Mouse (Mus musculus) kidney, embryonic 14.5 days (tissue): Measurements from ENCODE around the gene 4930558K02Rik. TPM values are rescaled to one million over a fixed set of nuclear protein-coding genes. Genes with fewer than 3 reads are reported as not detected.

Experiments used
- ATAC-seq: fragments of 200-750 bp; cut with Nextera tagmentation; 2 replicates; pipeline ENCODE4 v1.8.0; 2017; ENCODE audit warnings: moderate number of reproducible peaks, mild to moderate bottlenecking, moderate TSS enrichment, moderate library complexity; ENCODE audit not compliant: low FRiP score, low TSS enrichment
- H3K27ac ChIP-seq: fragments of 300-500 bp; sonication (generic); 2 replicates; pipeline ENCODE4 v1.5.1; 2014; ENCODE audit warnings: low read depth, mild to moderate bottlenecking, low read length, moderate library complexity, mixed read lengths
- H3K27me3 ChIP-seq: fragments of 300-500 bp; sonication (generic); 2 replicates; pipeline ENCODE4 v1.6.1; 2014; ENCODE audit warnings: mild to moderate bottlenecking, low read length; ENCODE audit not compliant: control insufficient read depth, insufficient read depth
- H3K36me3 ChIP-seq: fragments of 300-500 bp; sonication (generic); 2 replicates; pipeline ENCODE4 v1.6.1; 2014; ENCODE audit warnings: low read length, mixed read lengths; ENCODE audit not compliant: control insufficient read depth, insufficient read depth
- H3K4me1 ChIP-seq: fragments of 300-500 bp; sonication (generic); 2 replicates; pipeline ENCODE4 v1.6.1; 2014; ENCODE audit warnings: low read length, mixed read lengths; ENCODE audit not compliant: control insufficient read depth, insufficient read depth
- H3K4me2 ChIP-seq: fragments of 300-500 bp; sonication (generic); replicated peaks from 2 replicates; pipeline ENCODE4 v1.6.1; 2014; ENCODE audit warnings: low read depth, mild to moderate bottlenecking, low read length
- H3K4me3 ChIP-seq: fragments of 300-500 bp; sonication (generic); 2 replicates; pipeline ENCODE4 v1.5.1; 2014; ENCODE audit warnings: mild to moderate bottlenecking, low read length
- H3K9ac ChIP-seq: fragments of 300-500 bp; sonication (generic); 2 replicates; pipeline ENCODE4 v1.6.1; 2014; ENCODE audit warnings: low read depth, mild to moderate bottlenecking, low read length, moderate library complexity
- H3K9me3 ChIP-seq: fragments of 300-500 bp; sonication (generic); 2 replicates; pipeline ENCODE4 v1.6.1; 2016; ENCODE audit warnings: low read length; ENCODE audit not compliant: control insufficient read depth
- WGBS: fragments of 180-500 bp; shearing (Covaris S2); extraction: QIAGEN DNeasy Blood & Tissue Kit; methylation state at CpG from one replicate; pipeline ENCODE4 v1.1.7; 2014; 5-methylcytosine and 5-hydroxymethylcytosine counted together
- polyA plus RNA-seq: library from polyadenylated mRNA; unstranded; fragments of >200 nt; fragmentation: Nextera tagmentation; extraction: Ambion mirVana; gene quantifications from 2 replicates; pipeline ENCODE4 v1.2.1, GENCODE M21; 2014

Gene 4930558K02Rik
- polyA plus RNA-seq, 1 experiment from 2014 or later, result not detected

GRCm38 (mm10) chr1:161932286-161932685 lies 47.1 kb downstream of the 4930558K02Rik start:
- Histone ChIP-seq H3K36me3 (no peaks in the 10 kb centered on the region), H3K4me2 (no peak overlapping the region), H3K4me1 (no peaks in the 10 kb centered on the region), H3K9ac (no peak overlapping the region), H3K9me3 (no peaks in the 10 kb centered on the region), H3K27me3 (no peaks in the 10 kb centered on the region), H3K4me3 (no peak overlapping the region), H3K27ac (no peak overlapping the region)
- WGBS, result 84% methylated on average over 4 of the region's 4 CpGs
- ATAC-seq, result no peak

DNA sequence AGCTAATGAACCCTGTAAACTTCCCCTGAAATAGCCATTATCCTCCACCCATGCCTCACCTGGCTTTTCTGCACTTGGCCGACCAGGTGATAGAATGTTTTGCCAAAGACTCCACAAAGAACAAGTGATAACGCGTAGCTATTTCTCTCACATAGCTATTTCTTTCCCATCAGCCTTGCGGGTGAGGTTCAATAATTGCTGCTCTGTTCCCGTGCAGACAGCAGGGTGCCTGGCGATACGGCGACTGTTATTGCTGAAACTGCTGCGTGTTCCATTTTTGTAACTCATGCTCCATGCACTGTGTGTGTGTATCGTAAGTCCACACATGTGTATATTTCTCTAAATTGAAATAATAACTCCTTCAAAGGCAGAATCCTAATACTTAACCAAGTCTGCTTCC lies 47.6 kb downstream of the 4930558K02Rik start:
- 76% methylated on average over 10 of the region's 10 CpGs for WGBS
- H3K4me2 ChIP-seq, result no peak overlapping the region

GRCm38 (mm10) chr1:161931313-161931712 lies 48.1 kb downstream of the 4930558K02Rik start:
- WGBS, result 52% methylated on average over 4 of the region's 4 CpGs
- Histone ChIP-seq H3K27ac (no peak overlapping the region), H3K9me3 (no peaks in the 10 kb centered on the region), H3K9ac (no peak overlapping the region), H3K36me3 (no peaks in the 10 kb centered on the region), H3K4me1 (no peaks in the 10 kb centered on the region), H3K4me3 (no peak overlapping the region), H3K27me3 (no peaks in the 10 kb centered on the region), H3K4me2 (no peak overlapping the region)
- no peak for ATAC-seq

More for the DNA sequence above, 47.6 kb downstream of the 4930558K02Rik start:
- H3K9me3 ChIP-seq, result no peaks in the 10 kb centered on the region
- H3K27ac ChIP-seq, result no peak overlapping the region
- no peak overlapping the region for H3K4me3 ChIP-seq
- H3K4me1 ChIP-seq, result no peaks in the 10 kb centered on the region
- H3K27me3 ChIP-seq, result no peaks in the 10 kb centered on the region
- no peak overlapping the region for H3K9ac ChIP-seq
- no peak for ATAC-seq
- H3K36me3 ChIP-seq, result no peaks in the 10 kb centered on the region

DNA sequence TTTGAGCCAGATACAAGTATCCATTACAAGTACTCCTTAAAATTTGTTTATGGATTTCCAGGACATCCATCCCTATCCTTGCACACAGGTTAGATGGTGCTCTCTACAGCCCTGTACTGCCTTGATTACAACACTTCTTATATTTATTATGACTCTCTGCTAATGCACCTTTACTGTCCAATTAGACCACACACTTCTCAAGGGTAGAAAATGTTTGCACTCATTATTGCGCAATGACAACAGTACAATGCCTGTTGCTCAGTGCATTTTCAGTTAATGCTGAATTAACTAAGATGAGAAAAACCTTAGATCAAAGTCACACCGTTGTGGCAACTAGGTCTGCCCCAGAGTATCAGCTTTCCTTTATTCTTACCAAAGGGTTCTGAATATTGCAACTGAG lies 51.5 kb downstream of the 4930558K02Rik start:
- no peak overlapping the region for H3K4me3 ChIP-seq
- no peak for ATAC-seq
- no peaks in the 10 kb centered on the region for H3K36me3 ChIP-seq
- no peaks in the 10 kb centered on the region for H3K4me1 ChIP-seq
- H3K27ac ChIP-seq, result no peak overlapping the region
- 88% methylated on average over 2 of the region's 2 CpGs for WGBS
- no peak overlapping the region for H3K4me2 ChIP-seq
- H3K9me3 ChIP-seq, result no peaks in the 10 kb centered on the region
- H3K27me3 ChIP-seq, result no peaks in the 10 kb centered on the region
- H3K9ac ChIP-seq, result no peak overlapping the region

DNA sequence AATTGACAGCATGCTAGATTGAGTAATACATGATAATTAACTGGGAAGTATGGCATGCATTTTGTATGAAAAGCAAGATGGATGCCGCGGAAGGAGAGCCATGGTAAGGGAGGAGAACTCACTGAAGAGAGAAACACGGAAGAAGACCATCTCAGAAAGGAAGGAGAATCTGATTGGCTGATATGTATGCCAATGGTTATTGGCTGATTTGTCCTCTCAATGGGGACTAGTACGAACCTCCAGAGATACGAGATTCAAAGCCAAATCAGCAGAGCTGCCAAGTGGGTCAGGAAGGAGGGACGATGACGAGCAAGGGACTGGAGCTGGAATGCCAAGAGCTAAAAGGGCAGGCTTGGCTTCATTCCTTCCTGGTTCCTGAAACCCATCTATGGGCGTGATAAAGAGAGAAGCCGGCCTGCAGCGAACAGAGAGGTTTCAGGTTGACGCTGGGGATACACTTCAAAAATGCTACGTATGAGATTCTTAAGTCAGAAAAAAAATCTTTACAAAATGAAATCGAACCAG lies 54.1 kb downstream of the 4930558K02Rik start:
- 93% methylated on average over 13 of the region's 13 CpGs for WGBS
- Histone ChIP-seq H3K9me3 (no peaks in the 10 kb centered on the region), H3K4me2 (no peak overlapping the region), H3K9ac (no peak overlapping the region), H3K27me3 (no peaks in the 10 kb centered on the region), H3K36me3 (no peaks in the 10 kb centered on the region), H3K4me3 (no peak overlapping the region), H3K4me1 (no peaks in the 10 kb centered on the region), H3K27ac (no peak overlapping the region)
- no peak for ATAC-seq

DNA sequence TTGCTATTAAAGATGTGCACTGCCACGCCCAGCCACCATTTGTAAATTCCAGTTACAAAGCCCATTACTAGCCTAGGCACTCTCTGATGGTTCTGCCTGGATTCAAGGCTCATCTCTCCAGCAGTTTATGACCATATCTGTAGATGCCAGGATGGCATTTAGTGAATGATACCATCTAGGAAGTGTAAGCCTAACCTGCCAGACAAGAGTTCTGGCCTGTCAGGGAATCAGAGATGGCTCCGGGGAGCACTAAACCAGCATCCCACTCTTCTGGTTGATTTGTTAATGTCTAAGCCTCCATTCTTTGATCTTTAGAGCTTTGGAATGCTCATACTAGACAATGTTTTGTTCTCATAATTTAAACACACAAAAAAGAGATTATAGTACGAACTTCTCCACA lies 55.1 kb downstream of the 4930558K02Rik start:
- no peaks in the 10 kb centered on the region for H3K27me3 ChIP-seq
- H3K36me3 ChIP-seq, result no peaks in the 10 kb centered on the region
- no peak for ATAC-seq
- 56% methylated on average over 3 of the region's 3 CpGs for WGBS
- no peaks in the 10 kb centered on the region for H3K4me1 ChIP-seq
- H3K9me3 ChIP-seq, result no peaks in the 10 kb centered on the region
- no peak overlapping the region for H3K4me3 ChIP-seq
- H3K9ac ChIP-seq, result no peak overlapping the region
- no peak overlapping the region for H3K4me2 ChIP-seq
- no peak overlapping the region for H3K27ac ChIP-seq

DNA sequence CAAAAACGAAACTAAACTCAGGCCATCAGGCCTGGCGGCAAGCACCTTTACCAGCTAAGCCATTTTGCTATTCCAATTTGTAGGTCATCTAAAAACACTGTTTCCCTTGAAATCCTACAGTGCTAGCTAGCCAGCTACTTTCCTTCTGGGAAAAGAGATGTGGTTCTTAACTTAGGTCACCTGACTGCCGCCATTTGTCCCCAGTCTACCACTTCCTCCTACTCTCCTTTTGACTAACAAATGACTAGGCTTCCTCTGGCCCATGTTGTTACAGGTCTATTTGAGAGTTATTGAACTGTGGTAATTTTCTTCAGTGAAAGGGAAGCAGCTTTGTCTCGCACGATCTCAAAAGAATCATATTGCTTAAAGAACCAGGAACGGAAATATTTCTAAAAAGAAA lies 57.5 kb downstream of the 4930558K02Rik start:
- 79% methylated on average over 6 of the region's 6 CpGs for WGBS
- Histone ChIP-seq H3K9ac (no peak overlapping the region), H3K4me3 (no peak overlapping the region), H3K9me3 (no peaks in the 10 kb centered on the region), H3K4me2 (no peak overlapping the region), H3K4me1 (peaks cover 7% of the 10 kb centered on the region; the same call in 1 of the 2 replicates), H3K27ac (no peak overlapping the region), H3K27me3 (no peaks in the 10 kb centered on the region), H3K36me3 (no peaks in the 10 kb centered on the region)
- ATAC-seq, result no peak

DNA sequence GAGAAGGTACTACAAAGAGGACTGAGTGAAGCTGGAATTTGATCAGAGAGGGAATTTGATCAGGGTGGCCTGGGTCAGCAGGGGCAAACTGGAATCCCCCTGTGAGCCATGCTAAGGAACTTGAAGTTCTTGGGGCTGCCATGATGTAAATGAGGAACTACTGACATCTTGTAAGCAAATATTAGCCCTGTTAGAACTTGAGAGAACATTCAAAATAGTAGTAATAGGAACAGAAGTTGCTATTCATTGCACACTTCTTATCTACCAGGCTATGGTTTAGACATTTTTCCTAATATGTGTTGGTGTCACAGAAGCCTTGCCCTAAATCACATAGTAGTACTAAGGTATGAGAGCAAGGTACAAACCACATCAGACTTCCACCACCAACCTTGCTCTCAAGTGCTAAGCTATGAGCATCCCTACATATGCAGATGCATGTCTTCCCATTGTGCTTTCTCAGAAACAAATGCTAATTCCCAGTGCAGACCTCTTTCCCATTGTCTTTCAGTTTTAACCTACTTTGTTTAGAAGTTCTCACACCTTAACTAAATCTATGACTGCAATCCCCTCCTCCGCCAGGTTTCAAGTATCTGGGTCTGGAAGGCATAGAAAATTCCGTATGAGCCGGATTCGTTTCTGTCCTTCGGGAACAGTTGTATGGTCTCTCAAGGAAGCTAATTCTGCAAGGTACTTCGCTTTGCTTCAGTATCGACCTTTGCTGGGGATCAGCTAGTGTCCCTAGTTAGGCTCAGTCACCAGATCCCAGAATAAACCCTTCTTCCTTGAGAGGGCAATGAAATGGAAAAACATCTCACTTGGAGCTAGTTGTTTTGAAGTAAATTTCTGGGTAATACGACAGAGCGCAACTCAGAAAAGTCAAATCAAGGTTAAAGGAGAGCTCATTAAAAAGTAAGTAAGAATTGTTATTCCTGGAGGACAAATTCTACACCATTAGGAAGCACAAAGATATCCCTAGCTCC lies 58.7 kb downstream of the 4930558K02Rik start:
- Histone ChIP-seq H3K27me3 (no peaks in the 10 kb centered on the region), H3K36me3 (no peaks in the 10 kb centered on the region), H3K4me2 (no peak overlapping the region), H3K9ac (no peak overlapping the region), H3K4me1 (peaks cover 7% of the 10 kb centered on the region; the same call in 1 of the 2 replicates), H3K27ac (no peak overlapping the region), H3K4me3 (no peak overlapping the region), H3K9me3 (no peaks in the 10 kb centered on the region)
- WGBS, result 89% methylated on average over 9 of the region's 9 CpGs
- ATAC-seq, result no peak

DNA sequence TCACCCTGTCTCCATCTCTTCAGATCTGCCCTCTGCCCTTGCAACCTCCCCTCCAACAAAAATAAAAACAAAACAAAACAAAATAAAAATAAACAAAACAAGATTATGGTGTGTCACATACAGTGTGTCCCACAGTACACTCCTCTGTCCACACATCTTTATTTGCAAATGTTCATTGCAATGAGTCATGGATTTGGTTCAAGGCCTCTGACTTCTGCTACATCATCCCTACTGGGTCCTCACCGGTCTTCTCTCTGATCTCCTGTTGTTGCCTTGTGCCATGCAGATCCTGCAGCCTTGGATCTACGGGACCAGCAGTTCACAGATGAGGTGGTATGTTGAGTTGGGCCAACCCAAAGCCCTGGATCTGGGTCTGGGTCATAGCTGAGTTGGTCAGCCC lies 59.8 kb downstream of the 4930558K02Rik start:
- H3K9me3 ChIP-seq, result no peaks in the 10 kb centered on the region
- H3K27ac ChIP-seq, result no peak overlapping the region
- H3K4me2 ChIP-seq, result no peak overlapping the region
- H3K36me3 ChIP-seq, result no peaks in the 10 kb centered on the region
- no peak for ATAC-seq
- no peak overlapping the region for H3K4me3 ChIP-seq
- WGBS, result 91% methylated on average over 2 of the region's 2 CpGs
- H3K4me1 ChIP-seq, result peaks cover 7% of the 10 kb centered on the region; the same call in 1 of the 2 replicates
- no peaks in the 10 kb centered on the region for H3K27me3 ChIP-seq
- H3K9ac ChIP-seq, result no peak overlapping the region
